Mouse (Mus musculus): Measurements from ENCODE around the gene Rgl2. TPM values are rescaled to one million over a fixed set of nuclear protein-coding genes. Genes with fewer than 3 reads are reported as not detected.

Gene Rgl2
- polyA plus RNA-seq, 1 experiment from 2014 or later = 27.8 TPM

GRCm38 (mm10) chr17:33917656-33918292 lies 11.6 kb upstream of the Rgl2 start:
- 79% methylated on average over 18 of the region's 18 CpGs for WGBS (ENCODE audit: insufficient replicate concordance)
- H3K9me3 ChIP-seq (replicated peaks; ENCODE audit: control insufficient read depth, low read length) = no peaks in the 10 kb centered on the region
- H3K27ac ChIP-seq (ENCODE audit: low read depth, low read length) = no peak overlapping the region
- H3K27me3 ChIP-seq (ENCODE audit: control insufficient read depth, insufficient read depth, low read length) = peaks cover 3% of the 10 kb centered on the region; the same call in 1 of the 2 replicates
- no peak for ATAC-seq (replicated peaks; ENCODE audit: insufficient number of reproducible peaks, low FRiP score, low TSS enrichment)
- H3K4me2 ChIP-seq = peak overlapping the region; percentile 99
- H3K36me3 ChIP-seq (ENCODE audit: control insufficient read depth, insufficient read depth, low read length) = peaks cover 14% of the 10 kb centered on the region
- H3K4me3 ChIP-seq (ENCODE audit: low read depth, low read length) = peak overlapping the region; percentile 66; the same call in 1 of the 2 replicates
- H3K9ac ChIP-seq (ENCODE audit: low read depth, low read length) = no peak overlapping the region
- peaks cover 23% of the 10 kb centered on the region for H3K4me1 ChIP-seq (ENCODE audit: control insufficient read depth, insufficient read depth, low read length)

GRCm38 (mm10) chr17:33918293-33919203 lies 10.8 kb upstream of the Rgl2 start:
- Histone ChIP-seq H3K36me3 (ENCODE audit: control insufficient read depth, insufficient read depth, low read length) (peaks cover 10% of the 10 kb centered on the region), H3K4me3 (ENCODE audit: low read depth, low read length) (peak overlapping the region; percentile 76), H3K9me3 (replicated peaks; ENCODE audit: control insufficient read depth, low read length) (no peaks in the 10 kb centered on the region), H3K9ac (ENCODE audit: low read depth, low read length) (peak overlapping the region; percentile 77), H3K4me2 (peak overlapping the region; percentile 99), H3K4me1 (ENCODE audit: control insufficient read depth, insufficient read depth, low read length) (peaks cover 23% of the 10 kb centered on the region), H3K27me3 (ENCODE audit: control insufficient read depth, insufficient read depth, low read length) (peaks cover 3% of the 10 kb centered on the region; the same call in 1 of the 2 replicates), H3K27ac (ENCODE audit: low read depth, low read length) (peak overlapping the region; percentile 71)
- 56% methylated on average over 37 of the region's 37 CpGs for WGBS (ENCODE audit: insufficient replicate concordance)
- ATAC-seq (replicated peaks; ENCODE audit: insufficient number of reproducible peaks, low FRiP score, low TSS enrichment) = peak; percentile 16; the same call in 1 of the 2 replicates

- Histone ChIP-seq H3K4me2 (peak overlapping the region; percentile 99), H3K27ac (ENCODE audit: low read depth, low read length) (peak overlapping the region; percentile 71), H3K4me3 (ENCODE audit: low read depth, low read length) (peak overlapping the region; percentile 76), H3K4me1 (ENCODE audit: control insufficient read depth, insufficient read depth, low read length) (peaks cover 23% of the 10 kb centered on the region), H3K27me3 (ENCODE audit: control insufficient read depth, insufficient read depth, low read length) (peaks cover 3% of the 10 kb centered on the region; the same call in 1 of the 2 replicates), H3K9me3 (replicated peaks; ENCODE audit: control insufficient read depth, low read length) (no peaks in the 10 kb centered on the region), H3K36me3 (ENCODE audit: control insufficient read depth, insufficient read depth, low read length) (no peaks in the 10 kb centered on the region), H3K9ac (ENCODE audit: low read depth, low read length) (peak overlapping the region; percentile 77)
- WGBS (ENCODE audit: insufficient replicate concordance) = under 1% methylated on average over 52 of the region's 52 CpGs
- peak; percentile 58; the same call in 1 of the 2 replicates for ATAC-seq (replicated peaks; ENCODE audit: insufficient number of reproducible peaks, low FRiP score, low TSS enrichment)
These were observed 9.7 kb upstream of the Rgl2 start for GRCm38 (mm10) chr17:33919351-33920281.

GRCm38 (mm10) chr17:33920282-33921097 lies 8.9 kb upstream of the Rgl2 start:
- Histone ChIP-seq H3K9ac (ENCODE audit: low read depth, low read length) (peak overlapping the region; percentile 77), H3K9me3 (replicated peaks; ENCODE audit: control insufficient read depth, low read length) (no peaks in the 10 kb centered on the region), H3K4me2 (peak overlapping the region; percentile 99), H3K27ac (ENCODE audit: low read depth, low read length) (peak overlapping the region; percentile 60), H3K4me1 (ENCODE audit: control insufficient read depth, insufficient read depth, low read length) (peaks cover 18% of the 10 kb centered on the region), H3K4me3 (ENCODE audit: low read depth, low read length) (peak overlapping the region; percentile 76), H3K27me3 (ENCODE audit: control insufficient read depth, insufficient read depth, low read length) (peaks cover 3% of the 10 kb centered on the region; the same call in 1 of the 2 replicates), H3K36me3 (ENCODE audit: control insufficient read depth, insufficient read depth, low read length) (no peaks in the 10 kb centered on the region)
- WGBS (ENCODE audit: insufficient replicate concordance) = under 1% methylated on average over 36 of the region's 36 CpGs
- no peak for ATAC-seq (replicated peaks; ENCODE audit: insufficient number of reproducible peaks, low FRiP score, low TSS enrichment)

GRCm38 (mm10) chr17:33921361-33921760 lies 8.0 kb upstream of the Rgl2 start:
- no peaks in the 10 kb centered on the region; the same call in 1 of the 2 replicates for H3K36me3 ChIP-seq (ENCODE audit: control insufficient read depth, insufficient read depth, low read length)
- ATAC-seq (replicated peaks; ENCODE audit: insufficient number of reproducible peaks, low FRiP score, low TSS enrichment) = no peak
- WGBS (ENCODE audit: insufficient replicate concordance) = 79% methylated on average over 7 of the region's 7 CpGs
- H3K4me2 ChIP-seq = no peak overlapping the region
- H3K27ac ChIP-seq (ENCODE audit: low read depth, low read length) = no peak overlapping the region
- H3K4me3 ChIP-seq (ENCODE audit: low read depth, low read length) = no peak overlapping the region
- H3K27me3 ChIP-seq (ENCODE audit: control insufficient read depth, insufficient read depth, low read length) = peaks cover 3% of the 10 kb centered on the region; the same call in 1 of the 2 replicates
- H3K9me3 ChIP-seq (replicated peaks; ENCODE audit: control insufficient read depth, low read length) = no peaks in the 10 kb centered on the region
- no peak overlapping the region for H3K9ac ChIP-seq (ENCODE audit: low read depth, low read length)
- H3K4me1 ChIP-seq (ENCODE audit: control insufficient read depth, insufficient read depth, low read length) = peaks cover 18% of the 10 kb centered on the region

- no peaks in the 10 kb centered on the region for H3K9me3 ChIP-seq (replicated peaks; ENCODE audit: control insufficient read depth, low read length)
- no peak overlapping the region for H3K9ac ChIP-seq (ENCODE audit: low read depth, low read length)
- no peaks in the 10 kb centered on the region for H3K27me3 ChIP-seq (ENCODE audit: control insufficient read depth, insufficient read depth, low read length)
- H3K4me1 ChIP-seq (ENCODE audit: control insufficient read depth, insufficient read depth, low read length) = peaks cover 9% of the 10 kb centered on the region
- H3K4me2 ChIP-seq = no peak overlapping the region
- 78% methylated on average over 10 of the region's 10 CpGs for WGBS (ENCODE audit: insufficient replicate concordance)
- no peak overlapping the region for H3K27ac ChIP-seq (ENCODE audit: low read depth, low read length)
- H3K36me3 ChIP-seq (ENCODE audit: control insufficient read depth, insufficient read depth, low read length) = no peaks in the 10 kb centered on the region; the same call in 1 of the 2 replicates
- no peak for ATAC-seq (replicated peaks; ENCODE audit: insufficient number of reproducible peaks, low FRiP score, low TSS enrichment)
- H3K4me3 ChIP-seq (ENCODE audit: low read depth, low read length) = no peak overlapping the region
These were observed 4.6 kb upstream of the Rgl2 start for GRCm38 (mm10) chr17:33924577-33925283.

GRCm38 (mm10) chr17:33925406-33926116 lies 3.8 kb upstream of the Rgl2 start:
- Histone ChIP-seq H3K9me3 (replicated peaks; ENCODE audit: control insufficient read depth, low read length) (no peaks in the 10 kb centered on the region), H3K4me2 (no peak overlapping the region), H3K4me1 (ENCODE audit: control insufficient read depth, insufficient read depth, low read length) (peaks cover 9% of the 10 kb centered on the region), H3K9ac (ENCODE audit: low read depth, low read length) (no peak overlapping the region), H3K27ac (ENCODE audit: low read depth, low read length) (no peak overlapping the region), H3K36me3 (ENCODE audit: control insufficient read depth, insufficient read depth, low read length) (no peaks in the 10 kb centered on the region; the same call in 1 of the 2 replicates), H3K4me3 (ENCODE audit: low read depth, low read length) (no peak overlapping the region), H3K27me3 (ENCODE audit: control insufficient read depth, insufficient read depth, low read length) (no peaks in the 10 kb centered on the region)
- ATAC-seq (replicated peaks; ENCODE audit: insufficient number of reproducible peaks, low FRiP score, low TSS enrichment) = no peak
- 80% methylated on average over 21 of the region's 21 CpGs for WGBS (ENCODE audit: insufficient replicate concordance)

All from heart, embryonic 11.5 days (tissue).